Mouse (Mus musculus): ENCODE results near the gene Fgfr2.

DNA sequence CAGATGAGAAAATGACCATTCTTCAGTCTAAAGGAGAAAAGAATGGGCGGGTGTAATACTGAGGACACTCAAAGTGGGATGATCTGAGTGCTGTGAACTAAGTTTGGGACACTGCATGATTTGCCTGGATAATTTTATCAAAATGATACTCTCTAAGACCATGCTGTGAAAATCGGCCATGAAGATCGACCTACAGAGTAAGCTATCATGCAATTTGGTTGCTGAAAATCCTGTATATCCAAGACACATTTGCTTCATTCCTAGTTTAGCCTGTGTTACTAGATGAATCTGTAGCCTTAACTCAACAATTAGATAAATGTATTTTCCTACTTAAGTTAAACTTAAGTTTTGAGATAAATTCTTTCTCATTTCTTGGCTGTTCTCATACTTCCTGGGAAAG is 1655.8 kb downstream of the Fgfr2 start:
- TF ChIP-seq EP300 (IDR thresholded peaks at IDR 0.05) (no peak), CTCF (IDR thresholded peaks at IDR 0.05) (no peak)
